Mouse (Mus musculus) CH12.LX (cell line): ENCODE measurements around the gene Ankrd10. TPM values are rescaled to one million over a fixed set of nuclear protein-coding genes. Genes with fewer than 3 reads are reported as not detected.

Source experiments
- DNase-seq: peaks from one replicate; pipeline ENCODE4 v3.0.0-alpha.2; 2013; ENCODE audit errors: extremely low read depth
- H3K27ac ChIP-seq: 2 replicates; pipeline ENCODE4 v1.5.1; 2012; ENCODE audit warnings: low read depth, mild to moderate bottlenecking, control low read depth, moderate library complexity; ENCODE audit not compliant: insufficient read depth
- H3K27me3 ChIP-seq: replicated peaks from 2 replicates; pipeline ENCODE3; 2012; ENCODE audit warnings: inconsistent platforms
- H3K36me3 ChIP-seq, 2 experiments: replicated peaks in 1 of 2; 2 replicates each; pipeline versions ENCODE3 to v1.6.1; 2012; ENCODE audit warnings: inconsistent platforms in 1 of 2, low read length in 1 of 2, mild to moderate bottlenecking in 1 of 2, mixed read lengths in 1 of 2, moderate library complexity in 1 of 2; ENCODE audit not compliant: control insufficient read depth in 1 of 2, insufficient read depth in 1 of 2
- H3K4me1 ChIP-seq, 2 experiments: 2 replicates each; pipeline ENCODE4 v1.6.1; 2012; ENCODE audit warnings: inconsistent platforms in 1 of 2, moderate library complexity in 1 of 2; ENCODE audit not compliant: insufficient read depth in 2 of 2, control insufficient read depth in 1 of 2
- H3K4me2 ChIP-seq: 2 replicates; pipeline ENCODE4 v1.6.1; 2012; ENCODE audit warnings: low read depth, mild to moderate bottlenecking, control low read depth; ENCODE audit not compliant: poor library complexity, insufficient read depth, severe bottlenecking
- H3K4me3 ChIP-seq, 3 experiments: fragments of 150-350 bp in 1 of 3; sonication (generic) in 1 of 3; replicated peaks in 1 of 3; 2 replicates each; pipeline versions ENCODE3 to v1.5.1; 2011 to 2012; ENCODE audit warnings: low read depth in 2 of 3, low read length in 2 of 3, mild to moderate bottlenecking in 2 of 3, moderate library complexity in 2 of 3, control low read depth in 1 of 3, improper control_type of control experiment in 1 of 3, inconsistent platforms in 1 of 3, mixed read lengths in 1 of 3; ENCODE audit not compliant: poor library complexity in 1 of 3
- H3K79me2 ChIP-seq: replicated peaks from 2 replicates; pipeline ENCODE4 v1.6.1; 2012; ENCODE audit warnings: mild to moderate bottlenecking, moderate library complexity; ENCODE audit not compliant: control insufficient read depth, poor library complexity, insufficient read depth, severe bottlenecking; ENCODE audit errors: extremely low read depth
- H3K9ac ChIP-seq: 2 replicates; pipeline ENCODE4 v1.6.1; 2012; ENCODE audit warnings: low read depth, mild to moderate bottlenecking, control low read depth, moderate library complexity; ENCODE audit not compliant: insufficient read depth
- H3K9me3 ChIP-seq: replicated peaks from 2 replicates; pipeline ENCODE3; 2012; ENCODE audit warnings: low read length, inconsistent platforms, mixed read lengths
- BHLHE40 ChIP-seq: IDR thresholded peaks from 2 replicates; pipeline ENCODE4 v1.6.1; 2011; ENCODE audit warnings: mild to moderate bottlenecking, low read depth, low read length, improper control_type of control experiment
- CHD1 ChIP-seq: IDR thresholded peaks from 2 replicates; pipeline ENCODE4 v1.6.1; 2012; ENCODE audit warnings: low read depth, low read length, improper control_type of control experiment, inconsistent platforms
- CTCF ChIP-seq, 2 experiments: IDR thresholded peaks in 1 of 2; conservative IDR thresholded peaks in 1 of 2; 2 replicates each; pipeline ENCODE4 v1.5.1; 2011 to 2012; ENCODE audit warnings: low read depth in 2 of 2, low read length in 2 of 2, improper control_type of control experiment in 1 of 2, inconsistent platforms in 1 of 2, mild to moderate bottlenecking in 1 of 2, moderate library complexity in 1 of 2
- E2F4 ChIP-seq: IDR thresholded peaks from 2 replicates; pipeline ENCODE4 v1.6.1; 2011; ENCODE audit warnings: low read depth, low read length, improper control_type of control experiment; ENCODE audit not compliant: insufficient replicate concordance
- ELF1 ChIP-seq: IDR thresholded peaks from 2 replicates; pipeline ENCODE4 v1.6.1; 2014; ENCODE audit warnings: low read depth, mild to moderate bottlenecking, inconsistent platforms, low read length, improper control_type of control experiment
- EP300 ChIP-seq: IDR thresholded peaks from 2 replicates; pipeline ENCODE4 v1.6.1; 2011; ENCODE audit warnings: low read length, improper control_type of control experiment
- GABPA ChIP-seq: IDR thresholded peaks from 2 replicates; pipeline ENCODE4 v1.6.1; 2012; ENCODE audit warnings: low read depth, low read length, improper control_type of control experiment, inconsistent platforms; ENCODE audit not compliant: insufficient replicate concordance
- IRF4 ChIP-seq: IDR thresholded peaks from 2 replicates; pipeline ENCODE4 v1.6.1; 2014; ENCODE audit warnings: low read depth, mild to moderate bottlenecking, inconsistent platforms, low read length, improper control_type of control experiment
- JUN ChIP-seq: IDR thresholded peaks from 2 replicates; pipeline ENCODE4 v1.6.1; 2011; ENCODE audit warnings: low read depth, mild to moderate bottlenecking, low read length, improper control_type of control experiment, moderate library complexity; ENCODE audit not compliant: insufficient read depth
- MEF2A ChIP-seq: IDR thresholded peaks from 2 replicates; pipeline ENCODE4 v1.6.1; 2014; ENCODE audit warnings: low read depth, mild to moderate bottlenecking, inconsistent platforms, low read length, improper control_type of control experiment, borderline replicate concordance
- MYC ChIP-seq: IDR thresholded peaks from 2 replicates; pipeline ENCODE4 v1.6.1; 2011; ENCODE audit warnings: low read depth, mild to moderate bottlenecking, improper control_type of control experiment, low read length
- NELFE ChIP-seq: IDR thresholded peaks from 2 replicates; pipeline ENCODE4 v1.6.1; 2011; ENCODE audit warnings: low read depth, low read length, improper control_type of control experiment
- POLR2A ChIP-seq: IDR thresholded peaks from 2 replicates; pipeline ENCODE4 v1.6.1; 2011; ENCODE audit warnings: low read depth, mild to moderate bottlenecking, improper control_type of control experiment, low read length
- POLR2AphosphoS2 ChIP-seq: IDR thresholded peaks from 2 replicates; pipeline ENCODE4 v1.6.1; 2011; ENCODE audit warnings: low read depth, low read length, improper control_type of control experiment
- RAD21 ChIP-seq: IDR thresholded peaks from 2 replicates; pipeline ENCODE4 v1.6.1; 2011; ENCODE audit warnings: low read depth, mild to moderate bottlenecking, low read length, improper control_type of control experiment, moderate library complexity
- SIN3A ChIP-seq: IDR thresholded peaks from 2 replicates; pipeline ENCODE4 v1.6.1; 2012; ENCODE audit warnings: low read length, improper control_type of control experiment, inconsistent platforms
- ZC3H11A ChIP-seq: IDR thresholded peaks from 2 replicates; pipeline ENCODE4 v1.6.1; 2012; ENCODE audit warnings: low read depth, mild to moderate bottlenecking, inconsistent platforms, low read length, improper control_type of control experiment
- ZKSCAN1 ChIP-seq: IDR thresholded peaks from 2 replicates; pipeline ENCODE4 v1.6.1; 2012; ENCODE audit warnings: low read depth, inconsistent platforms, low read length, improper control_type of control experiment, borderline replicate concordance
- ZMIZ1 ChIP-seq: IDR thresholded peaks from 2 replicates; pipeline ENCODE4 v1.6.1; 2012; ENCODE audit warnings: low read depth, mild to moderate bottlenecking, inconsistent platforms, low read length, improper control_type of control experiment
- dilution Hi-C: fragments of 300-500 bp; cut with MboI; formaldehyde crosslinking; loops from 2 replicates; pipeline ENCODE4 v1.14.3; 2020; ENCODE audit warnings: low sequenced_read_pairs; ENCODE audit not compliant: extremely low pct_unique_long_range_greater_than_20kb, extremely low pct_ligation_motif_present
- in situ Hi-C: fragments of 300-500 bp; cut with MboI; formaldehyde crosslinking; loops from 3 replicates; pipeline ENCODE4 v1.14.3; 2019; ENCODE audit warnings: low sequenced_read_pairs, low pct_ligation_motif_present, low pct_unique_long_range_greater_than_20kb, mixed read lengths
- polyA plus RNA-seq: library from polyadenylated mRNA; unstranded; fragments of >175 nt; gene quantifications from 2 replicates; pipeline ENCODE4 v1.2.1, GENCODE M21; 2012; ENCODE audit warnings: low read depth; ENCODE audit not compliant: insufficient read length
- total RNA-seq, 2 experiments: library from RNA; depleted of rRNA; stranded (reverse); fragments of 300-350 nt in 1 of 2; fragments of >200 nt in 1 of 2; gene quantifications; 2 replicates each; pipeline ENCODE4 v1.2.3; 2012 to 2014

Gene Ankrd10
- total and polyA plus RNA-seq, 3 experiments = 36.9 to 46.9 (median 39.0) TPM

DNA sequence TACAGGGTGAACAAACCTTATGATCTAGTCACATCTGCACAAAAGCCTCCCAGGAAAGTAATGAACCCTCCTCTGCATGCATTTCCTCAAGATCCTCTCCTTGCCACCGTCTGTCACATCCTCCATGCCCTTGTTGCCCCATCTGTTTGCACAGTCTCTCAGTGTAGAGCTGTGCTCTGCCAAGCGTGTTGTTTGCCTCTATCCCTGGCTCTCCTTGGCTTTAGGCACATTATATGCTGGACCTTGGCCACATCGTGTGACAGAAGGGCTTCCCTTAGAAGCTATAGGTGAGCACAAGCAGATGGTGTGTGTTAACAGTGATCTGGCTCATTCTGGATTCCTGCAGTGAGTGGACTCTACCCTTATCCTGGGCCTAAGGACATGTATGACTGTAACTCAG, 26.4 kb upstream of the Ankrd10 start:
- no peak overlapping the region for H3K4me2 ChIP-seq
- no peak overlapping the region for H3K9ac ChIP-seq
- in situ Hi-C loops = no loop called here
- H3K27ac ChIP-seq = no peak overlapping the region
- no peak overlapping the region for H3K4me3 ChIP-seq
- H3K27me3 ChIP-seq = peaks cover 40% of the 10 kb centered on the region
- DNase-seq = no peak
- H3K36me3 ChIP-seq = no peaks in the 10 kb centered on the region
- H3K79me2 ChIP-seq = no peaks in the 10 kb centered on the region
- H3K4me1 ChIP-seq = 0 out of 4 replicates have a peak, but pooled peaks cover 0 to 7% of the 10 kb centered on the region in 2 experiments
- dilution Hi-C loops = no loop called here
- H3K9me3 ChIP-seq = peaks cover 6% of the 10 kb centered on the region
- TF ChIP-seq POLR2A (no peak), MEF2A (no peak), MYC (no peak), ZKSCAN1 (no peak), RAD21 (no peak), GABPA (no peak), ZMIZ1 (no peak), NELFE (no peak), EP300 (no peak)

DNA sequence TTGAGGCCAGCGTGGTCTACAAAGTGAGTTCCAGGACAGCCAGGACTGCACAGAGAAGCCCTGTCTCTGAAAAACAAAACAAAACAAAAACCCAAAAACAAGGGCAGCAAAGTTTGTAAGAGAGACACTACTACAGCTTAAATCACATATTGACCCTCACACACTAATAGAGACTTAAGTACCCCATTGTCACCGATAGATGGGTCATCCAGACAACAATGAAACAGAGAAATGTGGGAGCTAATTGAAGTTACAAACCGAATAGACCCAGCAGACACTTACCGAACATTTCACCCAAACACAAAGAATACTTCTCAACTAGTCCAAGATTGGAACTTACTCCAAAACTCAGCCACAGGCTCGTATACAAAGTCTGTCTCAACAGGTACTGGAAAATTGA, 14.5 kb upstream of the Ankrd10 start:
- Histone ChIP-seq H3K4me2 (no peak overlapping the region), H3K79me2 (no peaks in the 10 kb centered on the region), H3K4me3 (no peak overlapping the region), H3K36me3 (no peaks in the 10 kb centered on the region), H3K27me3 (no peaks in the 10 kb centered on the region), H3K9me3 (no peaks in the 10 kb centered on the region), H3K9ac (no peak overlapping the region), H3K27ac (no peak overlapping the region), H3K4me1 (no peaks in the 10 kb centered on the region)
- in situ Hi-C loops = no loop called here
- no peak for TF ChIP-seq SIN3A
- no peak for TF ChIP-seq IRF4
- TF ChIP-seq BHLHE40 = no peak
- TF ChIP-seq E2F4 = no peak
- no peak for TF ChIP-seq ELF1
- TF ChIP-seq ZC3H11A = no peak
- no peak for TF ChIP-seq POLR2AphosphoS2
- TF ChIP-seq POLR2A = no peak
- TF ChIP-seq JUN = no peak
- no peak for TF ChIP-seq CHD1
- TF ChIP-seq CTCF (conservative IDR thresholded peaks at IDR 0.05 in 1 of 2, IDR thresholded peaks at IDR 0.05 in 1 of 2; ENCODE audit: low read depth in 2 of 2, low read length in 2 of 2) = no peak
- DNase-seq = no peak
- dilution Hi-C loops = no loop called here
